Mouse (Mus musculus): Measurements from ENCODE around the gene Tmem38b.
"Not testable (repeated sequence)": the region's sequence is repeated elsewhere in the genome, so short reads cannot be mapped to it uniquely, and the experiment has no call there.

Gene Tmem38b

DNA sequence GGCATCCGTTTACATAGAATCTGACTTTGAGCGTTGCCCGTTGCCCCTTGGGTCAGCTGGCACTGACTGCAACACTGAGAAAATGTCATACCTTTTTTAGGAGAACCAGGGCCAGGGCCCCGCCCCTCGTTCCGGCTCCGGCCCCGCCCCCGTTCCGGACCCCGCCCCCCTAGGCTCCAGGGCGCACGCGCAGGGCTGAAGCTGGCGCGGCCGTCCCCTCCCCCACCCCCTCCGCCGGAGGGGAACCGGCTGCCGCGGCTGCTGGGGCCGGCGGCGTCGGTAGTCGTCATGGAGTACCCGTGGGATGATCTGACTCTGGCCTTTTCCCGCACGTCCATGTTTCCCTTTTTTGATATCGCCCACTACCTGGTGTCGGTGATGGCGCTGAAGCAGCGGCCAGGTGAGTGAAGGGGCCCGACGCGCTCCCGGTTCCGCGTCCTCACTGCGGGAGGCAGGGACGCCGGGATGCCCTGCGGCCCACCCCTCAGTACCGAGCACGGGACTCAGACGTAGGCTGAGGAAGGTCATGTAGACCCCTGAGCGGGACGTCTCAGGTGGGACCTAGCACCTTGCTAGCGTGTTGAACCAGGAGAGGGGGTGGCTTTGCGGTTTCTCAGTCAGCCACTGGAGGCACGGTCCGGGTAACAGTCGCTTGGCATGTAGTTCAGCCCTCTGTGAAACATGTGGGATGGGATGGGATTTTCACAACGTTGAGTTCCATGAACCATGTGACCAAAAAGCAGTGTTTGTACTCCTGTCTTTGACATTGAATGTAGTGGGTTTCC is at the start of gene Tmem38b:
Gene Tmem38b, plus strand, starts transcription at position 225 of the 785 bp plus-strand sequence.
- POLR2A ChIA-PET = interaction anchor here in 1 of 4 experiments (1.0 kb wide), 1 partner anchor 10 kb away, joined by 5 read pairs; no protein-coding TSS in a partner anchor
- CTCF ChIA-PET = no interaction called here

DNA sequence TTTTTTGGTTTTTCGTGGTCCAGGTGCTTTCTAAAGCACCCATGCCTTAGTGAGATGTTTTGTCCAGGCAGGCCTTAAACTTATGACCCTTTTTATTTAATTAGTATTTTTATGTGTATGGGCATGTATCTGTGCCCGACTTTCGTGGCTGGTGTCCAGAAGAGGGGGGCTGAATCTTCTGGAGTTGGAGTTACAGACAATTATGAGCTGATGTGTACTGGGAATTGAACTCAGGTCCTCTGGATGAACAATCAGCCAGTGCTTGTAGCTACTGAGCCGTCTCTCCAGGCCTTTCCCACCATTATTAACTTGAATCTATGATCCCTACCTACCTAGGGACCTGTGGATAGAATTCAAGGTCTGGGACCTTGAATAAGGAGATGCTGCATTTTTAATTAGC is 44.4 kb upstream of the Tmem38b start:
- CTCF ChIA-PET = no interaction called here

DNA sequence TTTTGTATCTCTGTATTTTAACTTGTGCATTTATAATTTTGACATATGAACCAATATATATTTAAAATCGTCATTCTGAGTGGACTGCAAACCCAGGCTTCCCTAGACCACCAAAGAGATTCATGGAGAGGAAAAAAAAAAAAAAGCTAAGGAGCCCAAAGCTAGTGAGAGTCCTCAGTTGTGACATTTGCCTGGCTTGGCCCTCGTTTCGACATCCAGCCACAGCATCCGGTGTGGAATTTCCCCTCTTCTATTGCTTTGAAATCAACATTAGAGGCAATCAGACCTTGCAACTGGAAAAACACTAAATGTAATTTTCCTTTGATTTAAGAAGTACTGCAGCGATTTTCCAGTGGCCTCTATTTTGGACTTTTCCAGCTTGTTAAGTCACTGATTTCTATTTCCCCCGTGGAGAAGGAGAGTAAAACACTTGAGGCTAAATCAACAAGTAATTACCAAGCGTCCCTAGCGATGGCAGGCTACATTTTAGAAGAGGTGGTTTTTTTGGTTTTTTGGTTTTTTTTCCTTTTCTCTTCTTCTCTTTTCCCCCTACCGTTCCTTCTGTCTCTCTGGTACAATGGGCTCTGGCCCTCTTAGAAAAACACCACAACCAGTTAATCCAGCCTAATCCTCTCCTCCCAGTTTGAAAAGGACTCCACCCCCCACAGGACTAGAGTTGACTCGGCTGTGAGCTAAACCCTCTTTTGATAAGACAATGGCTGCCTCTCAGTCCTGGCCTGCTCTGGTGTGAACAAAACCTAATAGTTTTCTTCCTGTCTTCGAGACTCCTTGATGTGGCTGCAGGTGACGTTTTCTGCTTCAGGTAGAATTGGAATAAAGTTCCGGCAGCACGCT is 43.4 kb upstream of the Tmem38b start:
- ChIA-PET POLR2A (interaction anchor here in 2 of 4 experiments (0.5 to 0.6 kb wide), 2 partner anchors 17 to 138 kb away, joined by 3 read pairs; no protein-coding TSS in a partner anchor), CTCF (interaction anchor here in 1 of 4 experiments (0.6 kb wide), 1 partner anchor 75 kb away, joined by 3 read pairs; no protein-coding TSS in a partner anchor)

More for the DNA sequence above, 44.4 kb upstream of the Tmem38b start:
- POLR2A ChIA-PET = no interaction called here

DNA sequence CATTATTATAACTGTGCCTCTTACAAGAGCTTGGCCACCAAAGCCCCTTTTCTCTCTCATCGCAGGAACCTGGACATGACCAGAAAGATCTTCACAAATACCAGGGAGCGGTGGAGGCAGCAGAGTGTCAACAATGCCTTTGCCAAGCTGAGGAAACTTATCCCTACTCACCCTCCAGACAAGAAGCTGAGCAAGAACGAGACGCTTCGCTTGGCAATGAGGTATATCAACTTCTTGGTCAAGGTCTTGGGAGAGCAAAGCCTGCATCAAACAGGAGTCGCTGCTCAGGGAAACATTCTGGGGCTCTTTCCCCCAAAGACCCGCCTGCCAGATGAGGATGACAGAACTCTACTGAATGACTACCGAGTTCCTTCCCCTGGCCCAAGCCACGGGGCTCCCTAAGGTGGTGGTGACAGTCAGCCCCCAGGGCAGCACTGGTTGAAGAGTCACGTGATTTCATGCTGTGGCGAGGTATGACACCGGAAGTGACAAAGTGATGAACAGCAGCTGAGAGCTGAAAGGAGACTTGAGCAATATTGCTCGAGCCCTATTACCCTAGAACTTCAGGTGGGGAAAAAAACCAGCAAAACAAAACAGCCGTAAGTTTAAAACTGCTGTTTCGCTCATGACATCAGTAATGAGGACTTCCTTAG is 40.0 kb upstream of the Tmem38b start:
- CTCF ChIA-PET = interaction anchor here in 1 of 4 experiments (1.0 kb wide), 1 partner anchor 18 kb away, joined by 3 read pairs; no protein-coding TSS in a partner anchor
- POLR2A ChIA-PET = interaction anchor here in 1 of 4 experiments (0.7 kb wide), 1 partner anchor 605 kb away, joined by 4 read pairs; no protein-coding TSS in a partner anchor

DNA sequence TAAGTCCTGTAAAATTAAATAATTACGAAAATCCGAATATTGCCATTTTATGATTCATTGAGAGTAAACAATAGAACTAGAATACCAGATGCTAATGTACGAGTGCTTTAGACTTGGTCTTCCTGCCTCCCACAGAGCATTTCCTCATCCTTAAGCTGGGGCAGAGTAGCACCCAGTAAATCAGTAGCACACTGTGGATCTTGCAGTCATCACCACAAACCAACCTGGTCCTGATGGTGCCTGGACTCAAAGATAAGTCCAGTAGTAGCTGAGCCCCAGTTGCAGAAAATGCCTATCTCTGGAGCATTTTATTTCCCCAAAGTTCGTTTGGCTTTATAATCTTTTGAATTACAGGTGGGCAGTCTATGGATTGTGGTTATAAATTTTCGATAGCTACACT is 39.0 kb upstream of the Tmem38b start:
- ChIA-PET POLR2A (no interaction called here), CTCF (no interaction called here)

DNA sequence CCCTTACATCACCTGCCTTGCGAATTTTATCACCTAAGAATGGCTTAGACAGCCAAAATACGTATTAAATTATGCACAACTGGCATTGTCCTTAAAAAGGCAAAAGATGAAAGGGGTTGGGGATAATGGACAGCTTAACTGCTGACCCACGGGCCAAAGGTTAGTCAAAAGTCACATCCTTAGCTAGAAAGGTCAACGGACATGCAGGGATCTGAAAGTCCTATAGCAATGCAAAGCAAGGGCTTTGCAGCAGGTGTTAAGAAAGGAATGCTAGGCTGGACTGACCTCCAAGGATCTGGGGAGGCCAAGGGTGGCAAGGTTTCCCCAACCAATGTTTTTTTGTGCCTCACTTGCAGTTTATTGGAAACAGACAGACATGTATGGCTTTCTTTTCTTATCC is 36.5 kb upstream of the Tmem38b start:
- POLR2A ChIA-PET = interaction anchor here in 2 of 4 experiments (0.9 to 1.0 kb wide), 2 partner anchors 10 to 94 kb away, joined by 3 to 4 read pairs; partner anchors contain the start of gene Tal2 (in 1 of the 2)
- CTCF ChIA-PET = no interaction called here

DNA sequence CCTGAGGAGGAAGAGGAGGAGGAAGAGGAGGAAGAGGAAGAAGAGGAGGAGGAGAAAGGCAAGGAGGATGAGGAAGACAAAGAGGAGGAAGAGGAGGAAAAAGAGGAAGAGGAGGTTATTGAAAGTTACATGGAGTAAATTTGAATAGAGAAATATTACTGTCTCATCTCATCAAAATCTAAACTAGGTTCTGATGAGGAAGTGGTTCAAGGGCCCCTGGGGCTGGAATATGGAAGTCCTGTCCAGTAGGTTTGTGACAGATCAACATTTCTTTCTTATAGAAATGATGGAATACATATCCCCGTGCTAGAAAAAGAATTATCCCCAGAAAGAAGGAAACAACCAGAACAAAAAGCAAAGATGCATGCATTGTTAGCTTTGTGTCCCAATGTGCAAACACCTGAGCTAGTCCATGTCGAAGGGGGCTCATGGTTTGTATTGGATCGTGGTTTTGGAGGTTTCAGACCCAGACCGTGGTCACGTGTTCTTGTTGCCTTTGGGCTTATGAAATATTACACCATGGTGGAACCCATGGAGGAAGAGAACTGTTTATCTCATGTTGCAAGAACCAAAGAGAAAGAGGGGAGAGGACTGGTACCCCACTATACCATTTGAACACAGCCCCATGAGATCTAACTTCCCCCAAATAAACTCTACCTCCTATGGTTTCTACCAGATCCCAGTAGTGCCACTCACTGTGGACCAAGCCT is 31.4 kb upstream of the Tmem38b start:
- ChIA-PET CTCF (no interaction called here), POLR2A (interaction anchor here in 1 of 4 experiments (0.6 kb wide), 1 partner anchor 71 kb away, joined by 3 read pairs; no protein-coding TSS in a partner anchor)

DNA sequence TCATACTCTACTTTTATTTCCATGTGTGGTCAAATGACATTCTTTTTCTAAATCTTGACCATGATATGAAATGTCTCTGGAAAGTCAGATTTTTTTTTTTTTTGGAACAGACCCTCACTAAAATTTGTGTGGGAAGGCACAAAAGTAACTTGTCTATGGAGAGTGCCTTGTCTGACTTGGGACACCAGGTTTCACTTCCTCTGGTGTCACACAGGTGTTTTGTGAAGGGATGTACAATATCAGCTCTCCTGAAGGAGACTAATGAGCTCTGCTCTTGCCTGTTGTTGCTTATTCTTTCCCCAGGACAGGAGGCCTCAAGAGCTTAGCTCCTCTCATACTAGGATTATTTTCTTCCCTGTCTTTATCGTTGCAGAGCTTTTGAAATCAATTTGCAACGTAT is 30.8 kb upstream of the Tmem38b start:
- ChIA-PET POLR2A (interaction anchor here in 2 of 4 experiments (0.6 kb wide), 2 partner anchors 70 to 133 kb away, joined by 3 read pairs; no protein-coding TSS in a partner anchor), CTCF (no interaction called here)

DNA sequence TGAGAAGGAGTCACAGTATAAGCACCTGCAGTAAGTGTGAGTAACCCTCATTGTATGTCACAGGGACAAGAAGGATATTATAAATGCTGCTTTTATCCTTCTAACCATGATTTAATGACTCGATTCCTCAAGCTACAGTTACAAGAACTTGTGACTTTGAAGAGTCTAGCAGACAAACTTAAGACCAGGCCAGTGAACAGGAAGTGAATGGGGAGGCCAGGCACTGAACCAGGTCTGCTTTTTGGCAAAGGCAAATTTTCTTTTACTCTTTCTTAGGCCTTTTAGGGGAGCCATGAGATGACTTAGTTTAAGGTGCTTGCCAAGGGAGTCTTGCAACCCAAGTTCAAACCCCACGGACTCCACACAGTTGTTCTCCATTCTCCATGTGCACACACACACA is 30.1 kb upstream of the Tmem38b start:
- ChIA-PET CTCF (interaction anchor here in 1 of 4 experiments (0.6 kb wide), 1 partner anchor 269 kb away, joined by 3 read pairs; no protein-coding TSS in a partner anchor), POLR2A (interaction anchor here in 2 of 4 experiments (0.6 to 0.7 kb wide), 2 partner anchors 86 to 132 kb away, joined by 3 read pairs; no protein-coding TSS in a partner anchor)

DNA sequence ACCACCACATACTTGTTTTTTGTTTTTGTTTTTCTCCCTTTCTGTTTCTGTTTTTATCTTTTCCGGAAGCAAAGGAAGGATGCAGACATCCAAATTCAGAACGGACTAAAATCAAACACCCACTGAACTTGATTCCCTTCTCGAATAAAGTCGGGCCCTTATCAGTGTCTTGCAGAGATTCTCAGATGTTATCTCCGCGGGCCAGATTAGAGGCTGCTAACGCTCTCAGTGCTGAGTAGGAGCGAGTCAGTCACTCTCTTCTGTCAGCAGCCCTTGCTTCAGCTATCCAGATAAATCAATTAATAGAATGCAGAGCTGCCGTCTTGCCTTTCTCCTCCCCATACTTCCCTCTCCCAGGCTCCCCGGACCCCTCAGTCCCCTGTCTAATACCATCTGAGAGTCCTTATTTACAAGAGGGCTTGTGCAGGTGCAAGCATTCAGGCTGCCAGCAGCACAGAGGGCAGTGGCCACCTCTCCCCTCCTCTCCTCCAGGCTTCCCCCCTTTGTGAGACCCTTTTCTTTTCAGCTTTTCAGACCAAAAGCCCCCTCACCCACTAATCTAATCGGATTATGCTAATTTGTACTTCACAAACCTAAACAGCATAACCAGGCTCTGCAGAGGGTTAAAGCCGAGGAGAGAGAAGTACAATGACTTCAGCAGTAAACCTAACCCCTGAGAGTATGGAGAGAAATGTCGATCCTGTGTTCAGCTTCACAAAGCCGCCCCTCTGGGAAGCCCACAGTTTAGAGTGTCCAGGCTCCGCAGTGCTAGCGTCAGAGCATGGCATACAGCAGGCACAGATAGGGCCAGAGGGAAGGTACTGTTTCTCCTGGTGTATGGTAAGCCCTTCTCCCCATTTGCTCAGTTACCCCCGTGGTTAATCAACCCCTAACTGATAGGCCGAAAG is 28.7 kb upstream of the Tmem38b start:
- ChIA-PET POLR2A (no interaction called here), CTCF (no interaction called here)

DNA sequence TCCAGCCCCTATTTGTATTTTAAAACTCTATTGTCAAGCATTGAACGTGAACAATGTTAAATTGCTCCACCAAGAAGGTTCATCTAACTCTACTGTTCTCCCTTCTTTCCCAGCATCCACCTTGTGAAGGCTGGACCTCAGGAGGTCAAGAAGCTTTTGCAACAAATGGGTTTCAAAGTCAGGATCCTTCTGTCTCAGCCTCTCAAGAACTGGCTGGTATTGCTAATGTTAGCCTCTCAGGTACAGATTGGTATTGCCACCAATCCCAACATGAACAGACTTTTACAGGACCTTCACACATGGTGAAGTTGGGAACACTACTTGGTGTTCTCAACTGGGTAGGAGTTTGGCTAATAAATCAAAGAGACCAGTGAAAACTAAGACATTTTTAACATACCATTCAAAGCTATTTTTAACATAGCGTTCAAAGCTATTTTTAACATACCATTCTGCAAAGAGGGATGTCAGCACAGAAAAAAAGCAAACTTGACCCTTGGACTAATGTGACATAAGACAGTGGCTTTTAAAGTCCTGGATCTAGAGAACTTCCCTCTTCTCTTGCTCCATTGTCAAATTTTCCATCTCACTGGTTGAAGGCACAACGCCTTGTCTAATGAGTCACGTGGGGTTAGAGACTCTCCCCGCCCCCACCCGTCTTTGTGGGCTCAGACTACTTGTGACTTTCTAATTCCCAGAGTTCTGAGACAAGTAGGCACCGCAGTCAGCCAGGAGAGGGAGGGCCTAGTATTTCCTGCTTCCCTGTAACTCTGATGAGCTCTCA is 26.8 kb upstream of the Tmem38b start:
- POLR2A ChIA-PET = interaction anchor here (0.5 to 1.0 kb wide), 7 partner anchors 17 to 1061 kb away, joined by 3 to 9 read pairs (median 4); no protein-coding TSS in a partner anchor
- CTCF ChIA-PET = no interaction called here

DNA sequence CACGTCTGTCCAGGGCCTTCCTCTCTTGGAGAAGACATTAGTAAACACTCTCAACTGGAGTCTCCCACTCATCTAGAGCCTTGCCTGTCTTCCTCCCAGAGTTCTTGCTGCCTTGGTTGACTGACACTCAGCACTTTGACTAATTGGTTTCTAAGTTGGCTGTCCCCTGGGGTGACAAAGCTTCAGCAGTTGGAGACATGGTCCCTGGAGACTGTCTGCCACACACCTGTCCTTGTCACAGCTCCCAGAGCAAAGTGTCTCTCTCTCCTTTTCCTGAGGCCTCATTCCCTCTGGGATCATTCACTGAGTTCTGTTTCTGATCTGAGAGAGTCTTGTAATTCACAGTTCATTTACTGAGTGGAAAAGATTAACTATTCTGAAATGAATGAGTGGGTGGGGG is 26.1 kb upstream of the Tmem38b start:
- ChIA-PET POLR2A (interaction anchor here (0.5 to 1.0 kb wide), 7 partner anchors 17 to 1060 kb away, joined by 3 to 9 read pairs (median 4); no protein-coding TSS in a partner anchor), CTCF (no interaction called here)

DNA sequence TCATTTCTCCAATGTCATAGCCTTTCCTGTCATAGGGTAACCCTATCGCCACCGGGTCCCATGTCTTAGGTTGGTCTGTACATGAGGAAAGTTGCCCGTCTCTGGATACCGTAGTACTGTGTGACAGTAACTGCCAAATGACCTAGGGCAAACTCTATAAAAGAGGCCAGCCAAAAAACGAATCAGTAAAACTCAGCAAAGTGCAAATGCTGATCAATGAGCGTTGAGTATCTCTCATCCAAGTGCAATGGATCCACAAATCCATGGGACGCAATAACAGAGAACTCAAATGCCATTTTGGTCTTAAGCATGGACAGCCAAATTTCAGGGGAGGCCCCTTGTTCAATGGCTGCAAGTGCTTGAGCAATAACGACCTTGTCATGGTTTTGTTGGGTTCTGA is 22.2 kb upstream of the Tmem38b start:
- POLR2A ChIA-PET, CTCF ChIA-PET: not testable (repeated sequence)

DNA sequence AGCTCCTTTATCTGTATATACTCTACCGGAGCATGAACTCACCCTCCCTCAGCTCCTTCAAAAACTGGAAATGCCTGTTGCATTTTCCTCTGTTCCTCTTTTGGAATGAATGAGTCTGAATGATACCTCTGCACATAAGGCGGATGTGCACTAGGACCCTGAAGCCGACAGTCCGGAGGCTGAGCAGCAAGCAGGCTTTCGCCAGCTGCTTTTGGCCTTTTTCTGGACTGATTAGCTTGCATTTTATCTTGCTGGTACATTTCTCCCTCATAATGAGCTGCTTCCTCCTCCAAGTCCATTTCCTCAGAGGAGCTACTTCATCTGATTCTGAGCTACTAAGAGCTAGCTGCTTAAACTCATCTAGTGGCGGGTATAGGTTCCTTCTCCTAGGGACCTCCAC is 19.4 kb upstream of the Tmem38b start:
- POLR2A ChIA-PET = not testable (repeated sequence)
- CTCF ChIA-PET = interaction anchor here in 1 of 4 experiments (0.5 kb wide), 1 partner anchor 165 kb away, joined by 17 read pairs; no protein-coding TSS in a partner anchor

DNA sequence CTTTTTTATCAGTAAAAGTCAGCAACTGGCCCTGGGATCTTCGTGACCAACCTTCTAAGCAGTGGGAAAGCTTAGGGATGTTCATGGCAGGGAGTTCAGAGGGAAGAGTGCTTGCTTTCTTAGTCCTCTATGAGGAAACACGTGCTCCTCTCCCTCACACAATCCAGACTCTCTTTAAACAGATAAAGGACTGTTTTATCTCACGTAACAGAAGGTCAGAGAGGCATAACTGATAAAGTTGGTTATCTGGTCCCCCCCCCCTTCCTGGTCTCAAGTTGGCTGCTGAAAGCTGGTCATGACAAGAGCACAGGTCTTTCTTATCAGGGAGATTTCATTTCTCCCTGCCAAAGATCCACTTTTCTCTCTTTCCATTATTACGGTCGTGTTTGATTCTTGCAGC is 7.5 kb upstream of the Tmem38b start:
- POLR2A ChIA-PET = interaction anchor here in 1 of 4 experiments (0.7 kb wide), 1 partner anchor 8 kb away, joined by 3 read pairs; no protein-coding TSS in a partner anchor
- CTCF ChIA-PET = no interaction called here

DNA sequence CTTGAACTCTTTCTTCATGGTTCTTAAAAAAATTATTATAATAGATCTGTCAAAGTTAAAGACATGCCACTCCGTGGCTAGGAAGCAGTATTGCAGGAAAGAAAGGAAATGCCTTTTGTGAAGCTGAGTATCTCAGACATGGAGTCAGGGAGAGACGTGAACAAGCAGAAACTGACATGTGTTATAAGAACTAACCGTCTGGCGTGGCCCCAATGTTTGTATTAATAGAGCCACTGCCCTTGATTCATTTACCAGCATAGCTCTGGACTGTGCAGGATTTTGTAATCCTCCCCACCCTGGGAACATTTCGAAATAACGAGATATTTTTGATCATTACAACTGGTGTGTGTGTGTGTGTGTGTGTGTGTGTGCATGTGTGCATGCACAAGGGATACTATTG is 2.1 kb upstream of the Tmem38b start:
- POLR2A ChIA-PET = no interaction called here
- CTCF ChIA-PET = no interaction called here

DNA sequence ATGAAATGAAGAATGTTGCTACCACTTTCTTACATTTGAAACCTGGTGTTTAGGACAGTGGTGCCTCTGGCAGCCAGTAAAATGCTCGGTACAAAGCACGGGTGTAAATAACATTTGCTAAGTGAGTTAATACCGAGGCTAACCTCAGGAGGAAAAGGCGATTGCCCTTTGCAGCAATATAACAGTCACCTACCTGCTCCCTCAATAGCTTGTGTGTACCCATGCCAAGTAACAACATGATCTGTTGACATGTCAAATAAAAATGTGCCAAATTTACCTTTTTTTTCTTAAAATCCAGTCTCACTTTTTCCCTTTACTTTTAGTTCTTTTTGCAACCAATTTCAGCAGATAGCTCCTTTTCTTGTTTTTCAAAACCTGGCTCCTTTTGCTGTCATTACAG is 1.0 kb upstream of the Tmem38b start:
- ChIA-PET CTCF (interaction anchor here in 1 of 4 experiments (0.9 kb wide), 1 partner anchor 21 kb away, joined by 3 read pairs; no protein-coding TSS in a partner anchor), POLR2A (no interaction called here)
